Mouse (Mus musculus): ENCODE measurements around the gene Cacybp.

Gene Cacybp

DNA sequence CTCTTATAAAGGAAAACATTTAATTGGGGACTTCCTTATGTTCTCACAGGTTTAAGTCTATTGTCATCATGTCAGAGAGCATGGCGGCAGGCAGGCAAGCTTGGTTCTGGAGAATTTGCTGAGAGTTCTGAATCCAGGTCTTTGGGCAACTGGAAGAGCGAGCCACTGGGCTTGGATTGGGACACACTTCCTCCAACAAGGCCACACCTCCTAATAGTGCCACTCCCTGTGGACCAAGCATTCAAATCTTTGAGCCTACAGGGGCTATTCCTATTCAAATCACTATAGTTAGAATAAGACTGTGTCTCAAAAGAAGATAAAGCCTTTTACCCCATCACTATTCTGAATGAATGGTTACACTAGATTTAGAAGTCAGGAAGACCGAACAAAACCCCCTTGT lies 5.2 kb upstream of the Cacybp start:
- in situ Hi-C loops (cut with MboI, MseI): no loop called here

DNA sequence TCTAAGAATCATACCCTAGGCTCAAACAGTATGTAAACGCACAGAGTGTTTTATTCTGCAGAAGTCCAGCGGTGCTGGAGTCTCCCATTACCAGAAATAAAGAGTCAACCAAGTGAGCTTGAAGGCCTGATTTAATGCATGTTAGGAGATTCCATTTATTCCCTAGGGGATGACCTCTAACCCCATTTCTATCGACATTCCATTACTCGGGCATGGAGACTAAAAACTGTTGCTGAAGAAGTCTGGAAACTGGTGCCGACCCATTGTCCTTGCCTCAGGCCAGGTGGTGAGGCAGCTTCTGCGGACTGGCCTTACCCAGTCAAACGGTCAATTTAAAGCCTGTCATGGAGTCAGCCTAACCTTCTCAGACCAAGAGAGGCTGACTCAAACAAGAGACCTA lies 1.5 kb upstream of the Cacybp start:
- in situ Hi-C loops (cut with MboI, MseI): no loop called here

DNA sequence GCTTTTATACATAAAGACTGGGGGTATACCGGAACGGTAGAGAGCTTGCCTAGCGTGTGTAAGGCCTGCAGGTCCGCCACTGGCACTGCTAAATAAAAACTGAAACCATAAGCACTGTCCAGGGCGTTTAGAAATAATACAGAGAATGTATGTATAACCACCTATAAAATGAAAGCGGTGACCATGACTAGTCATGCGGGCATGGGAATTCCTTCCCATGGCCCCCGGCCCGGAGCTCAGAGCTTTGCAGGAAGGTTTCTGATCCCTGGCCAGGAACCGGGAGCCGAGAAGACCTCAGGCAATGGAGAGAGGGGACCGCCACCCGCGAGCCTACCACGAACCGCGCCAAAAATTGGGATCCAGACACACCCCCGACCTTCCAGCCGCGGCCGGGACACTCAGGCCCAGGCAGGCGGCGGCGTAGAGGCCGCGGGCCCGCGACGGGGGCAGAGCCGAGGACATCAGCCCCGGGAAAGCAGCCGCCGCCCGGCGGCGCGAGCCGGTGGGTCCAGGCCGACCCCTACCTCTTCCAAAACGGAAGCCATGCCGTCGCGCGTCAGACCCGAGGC lies 468 bp downstream of the Cacybp start:
- in situ Hi-C loops (cut with MboI, MseI): no loop called here

DNA sequence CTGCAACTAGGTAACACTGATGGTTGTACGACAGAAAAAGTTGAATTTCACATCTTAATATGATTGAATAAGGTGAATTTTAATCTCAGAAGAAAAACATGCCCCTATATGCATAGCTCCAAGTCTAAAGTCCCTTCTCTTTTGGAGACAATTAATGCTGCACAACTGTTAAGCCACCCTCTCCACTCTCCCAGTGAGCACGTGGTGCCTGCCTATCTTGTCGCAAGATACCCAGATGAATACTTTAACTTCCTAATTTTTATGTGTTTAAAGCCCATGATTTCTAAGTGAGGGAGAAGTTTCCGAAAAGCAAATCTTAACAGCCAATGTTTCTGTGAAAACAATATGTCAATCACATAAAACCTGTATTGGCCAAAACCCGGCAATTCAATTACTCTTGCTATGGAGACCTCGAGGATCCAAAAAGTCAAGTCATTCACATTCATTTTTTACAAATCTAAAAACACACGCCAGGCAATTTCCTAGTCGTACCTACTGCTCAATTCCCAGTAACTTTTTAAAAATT lies 1.0 kb downstream of the Cacybp start:
- in situ Hi-C loops (cut with MboI, MseI): no loop called here

DNA sequence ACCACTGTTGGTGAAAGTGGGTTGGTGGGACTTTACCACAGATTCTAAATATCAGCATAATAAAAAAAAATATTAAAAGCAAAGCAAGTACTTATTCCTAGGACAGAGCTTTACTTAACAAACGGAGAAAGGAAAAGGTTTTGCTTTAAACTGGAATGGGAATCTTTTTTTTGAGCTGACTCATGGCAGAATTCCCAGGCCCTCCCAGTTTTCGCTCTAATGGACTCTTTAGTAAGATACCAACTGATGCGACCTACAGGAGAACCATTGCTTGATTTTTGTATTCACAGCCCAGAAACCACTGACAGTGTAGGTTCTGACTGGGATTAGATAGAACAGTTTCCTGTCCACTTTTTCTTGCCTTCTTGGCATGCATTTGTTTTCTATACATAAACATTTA lies 2.1 kb downstream of the Cacybp start:
- in situ Hi-C loops (cut with MboI, MseI): no loop called here

DNA sequence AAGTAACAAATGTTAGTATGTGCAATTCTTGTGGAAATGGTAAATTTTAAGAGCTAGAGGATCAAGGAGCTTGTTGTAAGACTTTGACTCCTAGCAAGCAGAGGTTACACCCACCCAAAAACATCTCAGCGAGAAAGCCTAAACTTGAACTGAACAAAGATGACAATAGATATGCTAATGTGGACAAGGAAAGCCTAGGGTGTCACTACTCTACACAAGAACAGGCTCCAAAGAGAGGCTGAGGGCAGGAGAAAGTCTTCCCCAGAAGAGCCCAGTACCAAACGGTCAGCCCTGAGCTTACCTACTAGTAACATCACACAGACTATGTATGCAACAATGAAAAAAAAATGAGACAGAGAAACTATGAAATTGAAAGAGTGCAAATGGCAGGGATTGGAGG lies 2.8 kb downstream of the Cacybp start:
- in situ Hi-C loops (cut with MboI, MseI): no loop called here

DNA sequence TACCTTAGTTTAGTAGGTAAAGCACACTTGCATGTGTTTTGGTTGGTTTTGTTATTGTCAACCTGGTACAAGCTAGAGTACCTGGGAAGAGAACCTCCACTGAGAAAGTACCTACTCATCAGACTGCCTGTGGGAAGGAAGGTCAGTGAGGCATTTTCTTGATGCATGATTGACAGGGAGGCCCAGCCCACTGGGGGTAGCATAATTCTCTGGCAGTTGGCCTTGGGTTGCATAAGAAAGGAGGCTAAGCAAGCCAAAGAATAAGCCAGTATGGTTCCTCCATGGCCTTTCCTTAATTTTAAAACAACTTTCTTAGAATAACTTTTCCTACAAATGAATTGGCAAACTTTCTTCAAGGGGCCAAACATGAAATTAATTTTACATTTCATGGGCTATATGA lies 7.2 kb downstream of the Cacybp start:
- in situ Hi-C loops (cut with MboI, MseI): no loop called here

DNA sequence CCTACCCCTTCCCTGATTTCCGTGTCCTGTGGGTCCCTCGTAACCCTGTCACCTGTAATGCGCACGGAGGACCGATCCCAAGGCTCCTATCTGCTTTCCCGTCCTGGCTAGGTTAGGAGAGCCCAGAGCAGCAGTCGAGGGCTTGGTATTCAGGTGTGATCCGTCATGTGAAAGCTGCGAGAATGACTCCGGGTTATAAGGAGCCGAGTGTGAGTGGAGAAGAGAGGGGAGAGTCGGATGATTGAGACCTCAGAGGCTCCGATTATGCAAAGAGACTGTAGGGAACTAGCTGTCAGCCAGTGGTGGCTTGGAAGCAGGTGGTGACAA lies 17.4 kb downstream of the Cacybp start:
- in situ Hi-C loops (cut with MboI, MseI): no loop called here

DNA sequence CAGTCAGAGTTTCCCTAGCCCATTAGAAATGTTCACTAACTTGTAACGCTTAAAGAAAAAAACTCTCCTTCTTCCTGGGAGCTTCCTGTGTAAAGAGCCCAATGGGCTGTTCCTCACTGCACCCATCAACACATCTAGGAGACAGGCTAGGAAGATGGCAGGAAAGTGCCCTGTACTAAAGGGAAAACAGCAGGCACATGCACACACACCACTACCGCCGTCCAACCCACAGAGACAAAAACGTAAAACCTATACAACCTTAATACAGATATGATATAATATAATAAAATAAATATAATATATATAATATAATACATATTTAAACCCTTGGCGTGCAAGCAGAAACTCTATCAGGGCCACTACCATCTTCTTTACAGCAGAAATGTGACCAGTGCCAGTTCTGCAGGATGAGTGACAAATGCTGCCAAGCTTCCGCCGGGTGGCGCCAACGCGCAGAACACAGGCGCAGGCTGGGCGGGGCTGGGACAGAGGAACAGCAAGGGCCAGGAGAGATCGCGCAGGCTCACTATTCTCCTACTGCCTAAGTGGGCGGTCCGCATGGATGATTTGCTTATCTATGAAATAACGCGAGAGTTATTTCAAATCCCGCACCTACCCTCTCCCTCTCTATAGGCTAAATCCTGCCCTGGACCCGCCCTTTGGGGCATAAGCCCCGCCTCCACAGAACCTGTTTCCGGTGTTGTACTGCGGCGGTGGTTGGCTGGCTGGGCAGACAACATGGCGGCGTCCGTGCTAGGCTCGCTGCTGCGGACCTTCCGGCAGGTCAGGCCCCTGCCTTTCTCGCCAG lies 17.9 kb downstream of the Cacybp start, which contains the start of gene Mrps14:
Mrps14 (plus strand) TSS at position 687 of the 808 bp plus-strand sequence.
- in situ Hi-C loops (cut with MboI, MseI): no loop called here

DNA sequence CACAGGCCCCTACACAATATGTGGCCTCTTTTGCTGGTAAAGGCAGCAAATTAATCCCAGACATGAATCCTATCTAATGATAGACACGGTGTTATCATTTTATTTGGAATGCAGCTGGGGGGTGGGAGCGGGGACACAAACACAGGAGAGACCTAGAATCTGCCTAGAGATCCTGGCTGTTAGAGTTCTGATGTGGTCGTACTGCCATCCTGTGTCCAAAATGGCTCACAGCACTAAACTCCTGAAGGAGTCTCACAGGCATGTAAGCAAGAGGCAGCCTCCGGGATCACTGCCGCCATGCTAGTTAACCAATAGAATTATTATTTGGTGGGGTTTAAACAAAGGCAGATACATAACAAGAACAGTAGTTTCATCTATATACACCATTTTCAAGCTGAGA lies 28.2 kb downstream of the Cacybp start:
- in situ Hi-C loops (cut with MboI, MseI): loop anchor here (10.0 kb wide), 1 partner anchor 90 kb away; no protein-coding TSS in a partner anchor

DNA sequence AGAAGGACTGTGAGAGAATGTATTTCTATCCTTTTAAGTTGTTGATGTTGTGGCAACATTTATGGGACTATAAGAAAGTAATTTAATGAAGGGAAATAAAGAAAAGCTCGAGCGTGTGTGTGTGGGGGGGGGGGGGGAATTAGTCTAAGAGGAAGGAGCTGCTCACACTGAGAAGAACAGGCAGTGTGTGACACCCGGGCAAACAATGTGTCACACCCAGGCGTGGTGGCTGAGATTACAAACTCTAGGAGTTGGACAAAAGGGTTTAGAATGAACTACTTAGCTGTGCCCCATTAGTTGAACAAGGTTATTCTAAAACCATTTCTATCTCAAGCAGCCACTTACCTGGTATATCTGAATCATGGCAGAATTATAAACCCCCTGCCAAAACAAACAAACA lies 31.5 kb downstream of the Cacybp start:
- in situ Hi-C loops (cut with MboI, MseI): loop anchor here (10.0 kb wide), 1 partner anchor 86 kb away; no protein-coding TSS in a partner anchor

DNA sequence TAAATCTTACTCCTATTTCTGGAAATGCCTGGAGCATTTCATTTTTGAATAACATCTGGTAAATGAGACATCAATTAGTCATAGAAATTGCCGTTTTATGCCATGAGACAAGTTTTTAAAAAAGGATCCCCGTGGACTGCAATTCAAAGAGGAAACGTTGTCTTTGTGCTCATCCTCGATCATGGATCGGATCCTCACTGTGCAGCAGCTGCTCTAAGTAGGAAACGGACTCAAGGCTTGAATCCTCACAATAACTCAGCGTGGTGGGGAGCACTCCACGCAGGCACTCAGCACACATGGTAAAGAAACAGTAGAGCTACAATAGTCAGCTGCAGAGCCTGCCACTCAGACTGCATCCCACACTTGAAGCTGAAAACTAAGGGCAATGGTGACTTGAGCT lies 35.8 kb downstream of the Cacybp start:
- in situ Hi-C loops (cut with MboI, MseI): no loop called here

DNA sequence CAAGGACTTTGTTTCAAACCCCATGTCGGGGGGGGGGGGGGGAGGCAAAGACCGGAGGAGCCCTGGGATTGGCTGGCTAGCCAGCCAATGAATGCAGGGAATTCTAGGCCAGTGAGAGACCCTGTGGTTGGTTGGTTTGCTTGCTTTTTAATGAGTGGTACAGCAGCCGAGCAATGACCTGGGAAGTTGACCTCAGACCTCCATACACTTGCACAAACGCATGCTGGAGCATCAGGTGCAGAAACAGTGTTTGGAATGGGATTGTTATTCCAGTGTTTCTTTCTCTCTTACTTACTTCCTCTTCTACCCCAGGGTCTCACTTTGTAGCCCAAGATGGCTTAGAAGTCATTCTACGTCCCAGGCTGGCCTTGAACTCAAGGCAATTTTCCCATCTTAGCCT lies 46.1 kb downstream of the Cacybp start:
- in situ Hi-C loops (cut with MboI, MseI): no loop called here

DNA sequence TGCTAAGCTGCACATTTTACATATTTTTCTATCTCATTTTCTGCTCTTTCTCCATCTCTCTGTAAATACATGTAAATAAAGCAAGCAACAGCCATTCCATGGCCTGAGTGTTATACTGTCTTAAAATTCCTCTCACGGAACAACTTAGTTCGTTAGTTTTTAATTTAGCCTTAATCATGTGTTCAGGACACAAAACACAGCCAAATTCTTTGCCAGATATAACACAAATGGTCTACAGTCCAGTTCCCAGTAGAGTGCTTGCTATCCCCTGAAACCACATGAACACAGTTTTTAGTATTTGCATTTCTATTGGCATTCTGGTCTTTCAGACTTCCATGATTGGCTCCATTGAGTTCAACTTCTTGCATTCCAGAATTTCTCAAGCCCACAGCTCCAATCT lies 54.5 kb downstream of the Cacybp start:
- in situ Hi-C loops (cut with MboI, MseI): no loop called here

DNA sequence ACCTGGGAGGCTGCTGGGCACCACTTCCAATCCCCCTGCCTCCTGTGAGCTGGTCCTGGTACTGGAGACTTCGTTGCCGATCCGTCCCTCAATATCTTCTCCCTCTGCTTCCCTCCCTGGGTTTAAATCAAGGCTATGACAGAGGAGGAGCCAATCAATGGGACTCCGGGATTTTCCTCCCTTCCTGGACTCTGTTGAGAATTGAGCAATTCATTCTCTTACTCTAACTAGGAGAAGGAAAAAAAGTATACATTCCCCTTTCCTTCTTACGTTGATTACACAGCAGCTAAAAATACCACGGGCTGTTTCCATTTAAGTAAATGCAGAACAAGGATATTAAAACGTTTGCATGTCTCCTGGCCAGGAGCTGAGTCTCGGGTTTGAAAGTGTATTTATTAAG lies 59.2 kb downstream of the Cacybp start, which contains the start of gene Tnn:
Tnn (minus strand) TSS at position 101 of the 400 bp plus-strand sequence.
- in situ Hi-C loops (cut with MboI, MseI): no loop called here
